Mouse (Mus musculus): Measurements from ENCODE around the gene Stip1. TPM values are rescaled to one million over a fixed set of nuclear protein-coding genes. Genes with fewer than 3 reads are reported as not detected.

Stip1 gene
- polyA plus RNA-seq, 1 experiment from 2014 or later: 244 TPM

DNA sequence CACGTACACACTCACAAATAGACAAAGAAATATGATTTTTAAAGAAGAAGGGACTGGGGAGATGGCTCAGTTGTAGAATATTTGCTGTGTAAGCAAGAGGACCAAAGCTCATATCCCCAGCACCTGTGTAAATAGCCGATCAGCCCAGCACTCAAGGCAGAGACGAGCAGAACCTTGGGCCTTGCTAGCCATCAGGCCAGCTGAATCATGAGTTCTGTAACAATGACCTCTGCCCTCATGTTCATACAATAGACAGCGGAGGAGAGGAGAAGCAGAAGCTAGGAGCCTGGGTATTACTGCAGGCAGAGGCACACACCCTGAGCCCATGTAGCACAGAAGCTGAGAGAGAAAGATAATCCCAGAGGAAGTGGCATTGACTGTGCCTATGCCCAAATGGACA, 27.3 kb downstream of the Stip1 start:
- no peak overlapping the region for H3K9ac ChIP-seq
- no peaks in the 10 kb centered on the region for H3K9me3 ChIP-seq (replicated peaks)
- H3K36me3 ChIP-seq: no peaks in the 10 kb centered on the region
- no peak for ATAC-seq (ENCODE audit: insufficient number of reproducible peaks, low FRiP score, low TSS enrichment, low read depth)
- WGBS: 80% methylated on average over 4 of the region's 4 CpGs
- H3K27ac ChIP-seq (replicated peaks): no peak overlapping the region
- H3K4me3 ChIP-seq (replicated peaks): no peak overlapping the region
- no peaks in the 10 kb centered on the region for H3K27me3 ChIP-seq
- no peaks in the 10 kb centered on the region for H3K4me1 ChIP-seq
- no peak overlapping the region for H3K4me2 ChIP-seq (replicated peaks)

GRCm38 (mm10) chr19:7006892-7007593, 32.7 kb downstream of the Stip1 start:
- 0 out of 2 replicates have a peak overlapping the region, but pooled peaks have one; percentile 17 for H3K27ac ChIP-seq (replicated peaks)
- ATAC-seq (ENCODE audit: insufficient number of reproducible peaks, low FRiP score, low TSS enrichment, low read depth): no peak; the same call in 1 of the 2 replicates

DNA sequence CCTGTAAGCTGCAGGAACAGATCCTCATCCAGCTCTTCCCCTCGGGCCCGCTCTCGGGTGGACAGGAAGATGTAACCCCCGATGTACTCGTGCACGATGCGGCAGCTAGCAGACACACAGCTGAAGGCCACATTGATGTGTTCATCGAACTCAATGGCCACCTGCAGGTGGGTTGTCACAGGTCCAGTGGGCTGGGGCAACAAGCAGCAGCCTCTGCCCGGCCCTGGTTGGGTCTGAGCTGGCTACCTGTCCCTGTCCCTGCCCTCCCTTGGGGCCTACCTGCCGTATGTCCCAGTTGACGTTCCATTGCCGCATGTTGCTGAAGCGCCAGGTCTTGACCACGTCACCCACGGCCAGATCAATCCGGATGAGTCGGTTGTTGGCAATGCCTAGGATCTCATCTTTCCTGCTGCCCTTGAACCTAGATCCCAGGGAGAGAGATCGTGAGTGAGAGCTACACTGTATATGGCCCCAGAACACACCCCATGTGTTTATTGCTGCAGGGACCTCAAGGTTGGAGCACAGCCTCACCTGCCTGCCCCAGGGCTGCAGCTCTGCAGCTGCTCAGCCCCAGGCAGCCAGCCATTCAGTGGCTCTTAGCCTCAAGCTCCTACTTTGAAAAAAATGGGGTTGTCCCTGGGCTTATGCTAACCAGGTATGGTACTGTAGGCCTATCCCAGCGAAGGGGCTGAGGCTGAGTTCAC, 40.3 kb downstream of the Stip1 start:
- Histone ChIP-seq H3K4me3 (replicated peaks) (no peak overlapping the region), H3K27ac (replicated peaks) (no peak overlapping the region), H3K4me1 (peaks cover 30% of the 10 kb centered on the region), H3K27me3 (no peaks in the 10 kb centered on the region), H3K9me3 (replicated peaks) (no peaks in the 10 kb centered on the region), H3K9ac (no peak overlapping the region), H3K4me2 (replicated peaks) (no peak overlapping the region), H3K36me3 (peaks cover 21% of the 10 kb centered on the region)
- ATAC-seq (ENCODE audit: insufficient number of reproducible peaks, low FRiP score, low TSS enrichment, low read depth): no peak
- WGBS: 93% methylated on average over 19 of the region's 19 CpGs

More at GRCm38 (mm10) chr19:7006892-7007593, 32.7 kb downstream of the Stip1 start:
- Histone ChIP-seq H3K27me3 (no peaks in the 10 kb centered on the region), H3K4me3 (replicated peaks) (no peak overlapping the region), H3K36me3 (no peaks in the 10 kb centered on the region), H3K9me3 (replicated peaks) (no peaks in the 10 kb centered on the region), H3K9ac (no peak overlapping the region), H3K4me1 (no peaks in the 10 kb centered on the region), H3K4me2 (replicated peaks) (no peak overlapping the region)
- WGBS: 79% methylated on average over 9 of the region's 9 CpGs

- no peak overlapping the region for H3K27ac ChIP-seq (replicated peaks)
- no peaks in the 10 kb centered on the region for H3K27me3 ChIP-seq
- WGBS: 80% methylated on average over 9 of the region's 9 CpGs
- H3K4me2 ChIP-seq (replicated peaks): no peak overlapping the region
- H3K9ac ChIP-seq: no peak overlapping the region
- peaks cover 37% of the 10 kb centered on the region for H3K4me1 ChIP-seq
- no peaks in the 10 kb centered on the region for H3K9me3 ChIP-seq (replicated peaks)
- H3K4me3 ChIP-seq (replicated peaks): no peak overlapping the region
- peaks cover 21% of the 10 kb centered on the region for H3K36me3 ChIP-seq
- ATAC-seq (ENCODE audit: insufficient number of reproducible peaks, low FRiP score, low TSS enrichment, low read depth): no peak
Measured at GRCm38 (mm10) chr19:6997721-6998290, 42.0 kb downstream of the Stip1 start.

DNA sequence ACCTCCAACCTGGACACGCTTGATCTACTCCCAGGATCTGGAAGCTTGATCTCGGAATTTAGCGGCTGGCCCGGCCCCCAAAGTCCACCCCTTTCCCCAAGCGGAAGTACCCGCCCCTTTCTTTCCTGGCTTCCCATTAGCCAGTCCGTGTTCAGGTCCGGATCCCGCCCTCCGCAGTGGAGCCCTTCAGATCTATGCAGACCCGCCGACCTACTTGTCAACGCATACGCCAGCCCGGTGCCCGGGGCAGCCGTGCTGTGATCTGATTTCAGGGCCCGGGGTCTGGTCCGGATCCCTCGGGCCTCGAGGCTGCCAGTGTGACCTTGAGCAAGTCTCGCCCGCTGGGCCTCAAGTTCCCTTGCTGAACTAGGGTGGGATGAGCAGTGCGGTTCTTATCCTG, 43.8 kb downstream of the Stip1 start, which contains the start of the genes Nudt22 and Trpt1:
Nudt22 (minus strand) TSS at position 112 of the 400 bp plus-strand sequence.
Trpt1 (plus strand) TSS at position 126 of the 400 bp plus-strand sequence.
- Histone ChIP-seq H3K9me3 (replicated peaks) (no peaks in the 10 kb centered on the region), H3K4me2 (replicated peaks) (peak within 1 kb of the TSS; percentile 76), H3K27me3 (no peaks in the 10 kb centered on the region), H3K36me3 (peaks cover 21% of the 10 kb centered on the region), H3K4me1 (peaks cover 47% of the 10 kb centered on the region), H3K27ac (replicated peaks) (peak within 1 kb of the TSS; percentile 68), H3K4me3 (replicated peaks) (peak within 1 kb of the TSS; percentile 53), H3K9ac (peak within 1 kb of the TSS; percentile 59)
- under 1% methylated on average over 24 of the region's 24 CpGs for WGBS
- ATAC-seq (ENCODE audit: insufficient number of reproducible peaks, low FRiP score, low TSS enrichment, low read depth): peak; percentile 74

DNA sequence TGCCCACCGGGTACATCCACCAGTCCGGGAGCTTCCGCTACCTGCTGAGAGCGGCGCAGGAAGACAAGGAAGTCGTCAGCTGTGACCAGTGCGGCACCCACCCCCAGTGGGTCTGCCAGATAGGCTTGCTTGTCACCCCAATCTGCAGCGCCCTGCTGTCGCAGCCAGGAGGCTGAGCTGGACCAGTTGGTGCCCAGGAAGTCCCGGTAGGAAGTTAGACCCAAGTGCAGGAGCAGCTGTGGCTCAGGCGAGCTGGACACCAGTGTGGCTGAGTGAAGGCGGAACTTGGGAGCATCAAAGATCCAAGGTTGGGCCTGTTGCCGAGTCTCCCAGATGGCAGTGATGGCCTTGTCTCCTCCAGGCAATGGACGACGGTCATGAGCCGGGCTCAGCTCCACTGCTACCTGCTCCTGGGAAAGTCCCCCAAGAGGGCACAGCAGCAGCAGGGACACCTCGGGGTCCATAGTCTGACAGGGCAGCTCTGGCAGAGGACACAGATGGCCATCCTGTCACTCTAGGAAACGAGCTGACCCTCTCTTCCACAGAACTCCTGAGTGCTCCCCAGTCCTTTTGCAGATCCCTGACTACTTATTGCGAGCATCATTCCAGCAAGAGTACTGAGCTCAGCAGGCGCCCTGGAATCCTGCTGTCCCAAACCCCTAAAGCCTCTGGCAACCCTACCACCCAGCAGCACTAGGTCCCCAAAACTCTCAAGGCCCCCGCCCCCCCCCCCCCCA, 44.3 kb downstream of the Stip1 start:
- Histone ChIP-seq H3K9ac (peak overlapping the region; percentile 59), H3K4me1 (peaks cover 52% of the 10 kb centered on the region), H3K36me3 (peaks cover 20% of the 10 kb centered on the region), H3K9me3 (replicated peaks) (no peaks in the 10 kb centered on the region), H3K4me2 (replicated peaks) (peak overlapping the region; percentile 76), H3K27me3 (no peaks in the 10 kb centered on the region), H3K4me3 (replicated peaks) (peak overlapping the region; percentile 53), H3K27ac (replicated peaks) (peak overlapping the region; percentile 34; the same call in 1 of the 2 replicates)
- 41% methylated on average over 21 of the region's 21 CpGs for whole genome bisulfite sequencing
- ATAC-seq (ENCODE audit: insufficient number of reproducible peaks, low FRiP score, low TSS enrichment, low read depth): no peak

DNA sequence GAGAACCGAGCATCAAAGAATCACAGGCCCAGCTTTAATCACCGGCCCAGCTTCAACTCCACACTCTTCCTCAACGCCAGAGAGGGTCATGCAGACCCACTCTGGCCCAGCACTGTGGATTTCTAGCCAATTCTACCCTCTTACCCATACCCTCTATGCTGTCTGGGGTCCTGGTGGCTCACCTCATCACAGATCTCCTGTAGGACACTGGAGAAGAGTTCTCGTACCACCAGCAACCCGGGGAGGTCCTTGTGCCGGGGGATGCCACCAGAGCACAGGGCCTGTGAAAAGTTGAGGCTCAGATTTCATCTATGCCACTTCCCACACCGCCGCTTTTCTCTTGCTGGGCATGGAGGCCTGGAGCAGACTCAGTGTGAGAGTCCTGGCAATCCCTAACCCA, 45.3 kb downstream of the Stip1 start:
- Histone ChIP-seq H3K27me3 (no peaks in the 10 kb centered on the region), H3K36me3 (peaks cover 12% of the 10 kb centered on the region), H3K4me1 (peaks cover 52% of the 10 kb centered on the region), H3K4me3 (replicated peaks) (peak overlapping the region; percentile 53; the same call in 1 of the 2 replicates), H3K27ac (replicated peaks) (no peak overlapping the region), H3K4me2 (replicated peaks) (0 out of 2 replicates have a peak overlapping the region, but pooled peaks have one; percentile 76), H3K9me3 (replicated peaks) (no peaks in the 10 kb centered on the region), H3K9ac (no peak overlapping the region)
- ATAC-seq (ENCODE audit: insufficient number of reproducible peaks, low FRiP score, low TSS enrichment, low read depth): no peak
- 81% methylated on average over 8 of the region's 8 CpGs for WGBS

DNA sequence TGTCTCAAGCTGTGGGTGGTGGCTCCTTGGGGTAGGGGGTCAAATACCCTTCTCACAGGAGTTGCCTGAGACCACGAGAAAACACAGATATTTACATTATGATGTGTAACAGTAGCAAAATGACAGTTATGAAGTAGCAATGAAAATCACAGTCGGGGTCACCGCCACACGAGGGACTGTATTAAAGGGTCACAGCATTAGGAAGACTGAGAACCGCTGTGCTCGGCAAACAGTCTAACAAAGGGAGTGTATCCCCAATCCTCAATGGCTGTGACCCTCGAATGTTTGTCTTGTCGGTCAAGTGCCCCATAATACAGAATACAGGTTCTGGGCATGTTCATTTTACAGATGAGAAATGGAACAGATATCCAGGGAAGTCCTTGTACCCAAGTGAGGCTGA, 45.8 kb downstream of the Stip1 start:
- ATAC-seq (ENCODE audit: insufficient number of reproducible peaks, low FRiP score, low TSS enrichment, low read depth): no peak
- Histone ChIP-seq H3K27ac (replicated peaks) (no peak overlapping the region), H3K27me3 (no peaks in the 10 kb centered on the region), H3K9ac (no peak overlapping the region), H3K4me3 (replicated peaks) (no peak overlapping the region), H3K9me3 (replicated peaks) (no peaks in the 10 kb centered on the region), H3K36me3 (peaks cover 7% of the 10 kb centered on the region), H3K4me2 (replicated peaks) (no peak overlapping the region), H3K4me1 (peaks cover 52% of the 10 kb centered on the region)
- 90% methylated on average over 8 of the region's 8 CpGs for WGBS

DNA sequence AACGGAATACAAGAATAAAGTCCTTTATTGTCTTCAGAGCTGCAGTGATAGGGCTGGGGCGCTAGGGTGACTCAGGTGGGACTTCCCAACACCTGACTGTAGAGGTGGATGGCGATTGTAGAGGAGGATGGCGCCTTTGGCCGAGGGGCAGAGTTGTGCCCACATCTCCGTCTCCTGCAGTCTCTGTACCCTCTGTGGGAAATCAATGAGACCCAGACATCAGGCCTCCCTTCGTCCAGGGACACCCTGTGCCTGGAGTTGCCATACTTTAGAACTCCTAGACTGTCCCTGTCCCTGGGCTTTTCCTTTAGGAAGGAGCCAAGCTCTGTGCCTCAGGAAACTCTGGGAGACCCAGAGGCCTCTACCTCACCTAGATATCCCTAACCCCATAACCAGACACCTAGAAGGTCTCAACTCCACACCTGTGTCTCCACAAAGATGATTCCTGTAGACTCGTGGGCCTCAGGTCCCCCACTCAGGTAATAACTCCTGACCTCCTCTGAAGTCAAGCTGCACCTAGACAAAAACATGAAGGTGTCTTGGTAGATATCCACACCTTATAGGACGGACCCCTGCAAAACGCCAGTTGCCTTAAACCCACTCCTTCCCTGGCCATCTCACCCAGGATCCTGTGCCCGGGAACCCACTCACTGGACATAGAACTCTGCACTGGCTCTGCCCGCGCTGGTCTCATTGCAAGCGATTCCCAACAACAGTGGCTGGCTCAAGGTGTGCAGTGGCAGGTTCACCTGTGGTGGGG, 46.6 kb downstream of the Stip1 start:
- H3K9ac ChIP-seq: peak overlapping the region; percentile 39
- H3K36me3 ChIP-seq: no peaks in the 10 kb centered on the region
- 57% methylated on average over 14 of the region's 14 CpGs for WGBS
- peak overlapping the region; percentile 48; the same call in 1 of the 2 replicates for H3K27ac ChIP-seq (replicated peaks)
- ATAC-seq (ENCODE audit: insufficient number of reproducible peaks, low FRiP score, low TSS enrichment, low read depth): no peak
- no peaks in the 10 kb centered on the region for H3K9me3 ChIP-seq (replicated peaks)
- H3K4me2 ChIP-seq (replicated peaks): peak overlapping the region; percentile 89
- peaks cover 55% of the 10 kb centered on the region for H3K4me1 ChIP-seq
- H3K27me3 ChIP-seq: no peaks in the 10 kb centered on the region
- peak overlapping the region; percentile 58 for H3K4me3 ChIP-seq (replicated peaks)
